Mouse (Mus musculus) frontal cortex, postnatal 25 days (tissue): Measurements from ENCODE around the gene Fgf13.

Source experiments
- DNase-seq, 2 experiments: peaks; one replicate each; pipeline ENCODE4 v3.0.0; 2022; ENCODE audit warnings: low spot score in 2 of 2

Fgf13 gene

DNA sequence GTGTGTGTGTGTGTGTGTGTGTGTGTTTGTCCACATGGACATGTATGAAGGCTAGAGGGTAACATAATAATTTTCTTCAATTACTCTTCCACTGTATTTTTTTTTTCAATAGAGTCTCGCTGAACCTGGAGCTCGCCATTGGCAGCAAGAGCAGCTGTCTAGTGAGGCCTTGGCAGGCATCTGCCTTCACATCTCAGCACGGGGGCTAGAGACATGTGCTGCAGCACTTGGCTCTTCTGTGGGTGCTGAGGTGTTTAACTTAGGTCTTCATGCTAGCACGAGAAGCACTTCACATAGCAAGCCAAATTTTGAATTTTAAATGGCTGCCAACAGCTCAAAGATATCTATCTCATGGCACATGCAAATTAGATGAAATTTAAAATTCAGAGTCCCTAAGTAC is 380.9 kb downstream of the Fgf13 start:
- no peak for DNase-seq

DNA sequence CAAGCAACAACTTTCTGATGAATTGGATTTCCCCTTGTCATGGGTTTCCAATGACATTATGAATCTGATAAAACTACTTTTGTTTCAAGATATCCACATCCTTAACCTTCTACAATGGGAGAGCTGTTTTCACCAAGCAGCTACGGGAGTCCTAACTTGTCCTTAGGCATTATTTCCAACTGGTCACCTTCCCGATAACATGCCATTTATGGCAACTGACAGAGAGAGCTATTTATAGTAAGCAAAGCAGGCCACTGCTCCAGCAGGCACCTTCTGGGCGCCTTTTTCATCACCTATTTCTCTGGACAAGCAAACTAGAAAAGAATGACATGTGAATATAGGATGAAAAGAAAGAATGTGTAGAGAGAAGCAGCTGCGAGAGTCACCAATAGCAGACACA is 385.5 kb downstream of the Fgf13 start:
- DNase-seq, result no peak

- DNase-seq, result no peak
These were observed 388.2 kb downstream of the Fgf13 start for GRCm38 (mm10) chrX:59179627-59180026.

DNA sequence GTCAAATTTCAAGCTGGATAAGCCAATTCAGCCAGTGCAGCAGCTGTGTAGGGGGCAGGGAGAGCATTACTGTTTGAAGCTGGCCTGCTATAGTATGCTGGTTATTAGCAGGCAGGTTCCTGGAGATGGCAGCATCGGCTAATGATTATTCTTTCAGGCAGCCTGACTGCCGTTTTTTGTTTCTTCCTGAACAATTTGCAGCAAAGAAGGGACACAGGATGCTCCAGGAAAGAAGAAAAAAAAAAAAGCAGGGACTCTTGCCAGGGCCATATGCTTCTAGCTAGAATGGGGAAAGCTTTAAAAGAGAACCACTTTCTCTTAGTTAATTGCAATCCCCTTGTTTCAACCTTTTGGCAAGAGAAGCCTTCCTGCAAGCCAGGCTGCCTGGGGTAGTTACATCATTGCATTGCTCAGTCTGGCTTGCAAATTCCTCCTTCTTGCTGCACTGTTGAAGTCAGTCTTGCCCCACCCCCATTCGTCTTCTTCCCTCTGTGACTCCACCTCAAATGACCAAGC is 388.7 kb downstream of the Fgf13 start:
- no peak for DNase-seq

- no peak for DNase-seq
These were observed 390.2 kb downstream of the Fgf13 start for GRCm38 (mm10) chrX:59177653-59178052.

GRCm38 (mm10) chrX:59172200-59172599 is 395.7 kb downstream of the Fgf13 start:
- DNase-seq, result no peak

DNA sequence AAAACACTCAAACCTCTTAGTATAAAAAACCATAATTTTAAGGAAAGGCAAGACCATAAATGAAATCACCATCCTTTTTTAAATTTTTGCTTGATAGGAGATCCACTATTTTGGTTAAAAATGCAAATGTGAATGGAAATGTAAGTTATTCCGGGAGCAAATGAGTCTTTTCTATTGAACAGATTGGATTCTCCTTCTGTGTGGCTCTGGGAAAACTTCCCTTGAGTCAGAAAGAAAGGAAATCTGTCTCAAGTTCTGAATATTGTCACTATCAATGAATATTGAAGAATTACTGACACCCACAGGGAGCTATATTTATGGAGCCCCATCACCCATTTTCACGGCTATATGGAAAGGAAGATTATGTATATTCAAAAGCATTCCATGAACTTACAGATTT is 401.1 kb downstream of the Fgf13 start:
- DNase-seq, result no peak

- DNase-seq, result no peak
These were observed 425.9 kb downstream of the Fgf13 start for GRCm38 (mm10) chrX:59141947-59142346.

GRCm38 (mm10) chrX:59134928-59135361 is 432.9 kb downstream of the Fgf13 start:
- peak; percentile 9 to 15 for DNase-seq

DNA sequence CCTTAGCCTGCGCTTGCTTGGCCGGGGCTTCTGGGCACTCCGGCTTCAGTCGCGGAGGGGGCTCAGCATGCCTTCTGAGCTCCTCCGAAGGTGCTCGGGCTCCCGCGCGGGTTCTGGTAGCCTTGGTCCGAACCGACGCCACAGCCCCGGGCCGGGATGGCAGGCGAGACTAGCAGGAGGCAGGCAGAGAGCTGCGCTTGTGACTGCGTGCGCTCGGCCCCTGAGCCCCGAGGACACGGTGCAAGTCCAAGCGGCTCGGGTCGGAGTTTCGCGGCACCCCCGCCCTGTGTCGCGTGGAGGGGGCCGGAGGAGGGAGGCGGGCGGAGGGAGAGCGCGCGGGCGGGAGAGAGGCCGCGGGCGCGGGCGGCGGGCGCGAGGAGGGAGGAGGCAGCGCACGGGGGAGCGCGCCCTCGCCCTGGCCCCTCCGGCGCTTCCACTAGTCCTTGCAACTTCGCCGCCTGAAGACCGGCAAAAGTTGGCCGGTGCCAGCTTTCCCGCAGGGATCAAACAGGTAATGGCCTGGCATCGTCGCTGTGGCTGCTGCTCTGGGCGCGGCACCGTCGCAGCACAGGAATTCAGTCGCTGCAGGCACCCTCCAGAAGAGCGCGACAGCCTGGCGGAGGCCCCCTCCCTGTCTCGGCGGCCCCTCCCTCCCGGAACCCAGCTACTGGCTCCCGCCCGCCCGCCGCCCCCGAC is 433.6 kb downstream of the Fgf13 start:
- peak; percentile 8 to 18 for DNase-seq

DNA sequence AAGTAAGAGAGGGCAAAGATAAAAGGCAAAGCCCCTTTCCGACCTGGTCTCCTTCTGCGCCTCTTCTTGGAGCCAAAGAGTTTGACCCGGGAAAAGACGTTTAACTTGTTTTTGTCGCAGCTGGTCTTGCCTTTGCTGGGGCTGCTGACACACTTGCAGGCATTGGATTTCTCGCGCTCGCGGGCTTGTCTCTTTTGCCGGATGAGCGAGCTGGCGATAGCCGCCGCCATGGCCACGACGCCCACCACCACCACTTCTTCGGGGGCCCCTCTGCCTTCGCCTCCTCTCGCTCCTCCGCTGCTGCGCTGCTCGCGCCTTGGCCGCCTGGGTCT is 434.1 kb downstream of the Fgf13 start:
- no peak for DNase-seq

DNA sequence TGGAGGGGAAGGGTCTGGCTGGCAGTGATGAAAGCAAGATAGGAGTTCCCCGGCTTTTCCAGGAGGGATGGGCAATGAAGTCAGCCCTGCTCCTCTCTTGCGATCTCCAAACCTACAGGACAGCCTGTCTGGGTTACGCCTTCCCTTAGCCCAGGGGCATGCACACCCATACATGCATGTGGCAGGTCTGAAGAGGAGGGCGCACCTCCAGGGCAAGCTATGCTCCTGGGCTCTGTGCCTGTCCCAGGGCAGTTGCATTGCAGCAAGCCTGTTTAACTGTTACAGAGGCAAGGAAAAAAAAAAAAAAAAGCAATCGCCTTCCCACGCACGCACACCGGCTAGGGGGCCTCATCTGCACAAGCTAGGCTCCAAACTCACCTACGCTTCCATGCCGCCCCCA is 434.5 kb downstream of the Fgf13 start:
- DNase-seq, result peak; percentile 4 to 5

DNA sequence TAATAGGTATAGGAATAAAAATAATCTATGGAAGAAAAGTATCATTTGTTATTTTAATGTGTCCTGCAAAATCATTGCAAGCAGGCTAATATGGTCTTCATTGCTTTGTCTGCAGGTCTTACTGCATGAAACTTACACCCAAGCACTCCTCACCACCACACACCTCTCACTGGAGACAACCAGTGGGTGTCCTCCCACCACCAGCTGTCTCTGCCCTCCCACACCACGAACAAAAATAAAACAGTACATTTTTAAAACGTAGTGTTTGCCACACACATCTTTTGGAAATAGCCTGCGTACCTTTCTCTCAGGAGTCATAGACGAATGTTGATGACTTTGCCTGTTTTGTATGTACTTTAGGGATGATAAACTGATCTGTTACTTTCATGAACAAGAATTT is 441.2 kb downstream of the Fgf13 start:
- DNase-seq, result peak in 1 of 2 experiments; percentile 9

GRCm38 (mm10) chrX:59113187-59113586 is 454.7 kb downstream of the Fgf13 start:
- DNase-seq, result no peak

GRCm38 (mm10) chrX:59085928-59086327 is 481.9 kb downstream of the Fgf13 start:
- DNase-seq, result no peak

GRCm38 (mm10) chrX:59080427-59080826 is 487.4 kb downstream of the Fgf13 start:
- DNase-seq, result no peak

- no peak for DNase-seq
These were observed 495.8 kb downstream of the Fgf13 start for GRCm38 (mm10) chrX:59072083-59072482.

DNA sequence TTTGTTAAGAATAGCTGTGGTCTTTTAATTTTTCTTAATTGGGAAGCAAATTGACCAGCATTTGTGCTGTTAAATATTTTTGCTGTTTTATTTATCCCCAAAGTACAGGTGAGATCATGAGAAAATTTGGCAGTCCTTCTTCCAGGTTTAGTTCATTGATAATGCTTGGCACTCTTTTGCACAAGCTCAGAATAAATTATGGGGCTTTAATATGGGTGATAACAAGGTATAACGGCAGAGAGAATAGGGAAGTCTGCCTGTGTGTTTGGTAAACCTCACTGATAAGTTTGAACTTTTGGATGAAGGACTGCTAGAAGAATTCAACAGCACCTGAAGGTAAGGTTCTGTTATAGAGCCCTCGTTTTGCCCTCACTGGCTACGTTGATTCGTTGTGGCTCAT is 504.7 kb downstream of the Fgf13 start:
- no peak for DNase-seq

DNA sequence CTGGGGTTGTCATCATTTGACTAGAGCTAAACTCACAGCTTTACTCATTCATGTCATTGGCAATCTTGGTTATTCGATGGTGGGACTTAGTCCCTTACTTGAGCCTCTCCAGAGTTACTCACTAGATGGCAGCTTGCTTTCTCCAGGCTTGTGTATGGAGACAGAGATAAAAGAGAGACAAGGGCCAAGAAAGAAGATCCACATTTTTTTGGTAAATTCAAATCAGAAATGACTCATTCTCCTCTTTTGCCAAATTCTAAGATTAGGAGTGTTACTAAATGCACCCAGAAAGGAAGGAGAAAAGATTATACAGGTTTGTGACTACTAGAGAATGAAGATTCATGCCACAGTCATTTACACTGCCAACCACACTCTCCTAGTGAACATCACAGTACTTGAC is 532.9 kb downstream of the Fgf13 start:
- no peak for DNase-seq
